Mouse (Mus musculus) midbrain, embryonic 11.5 days (tissue): ENCODE data around the gene Mki67. TPM values are rescaled to one million over a fixed set of nuclear protein-coding genes. Genes with fewer than 3 reads are reported as not detected.

Experiments used
- ATAC-seq: fragments of 200-750 bp; cut with Nextera tagmentation; 2 replicates; pipeline ENCODE4 v1.8.0; 2017; ENCODE audit warnings: moderate TSS enrichment, moderate library complexity; ENCODE audit not compliant: low FRiP score
- DNase-seq: peaks from one replicate; pipeline ENCODE4 v3.0.0; 2015; ENCODE audit warnings: low spot score; ENCODE audit errors: missing footprints
- H3K27ac ChIP-seq: fragments of 300-500 bp; sonication (generic); 2 replicates; pipeline ENCODE4 v1.5.1; 2014; ENCODE audit warnings: low read depth, low read length
- H3K27me3 ChIP-seq: fragments of 300-500 bp; sonication (generic); 2 replicates; pipeline ENCODE4 v1.6.1; 2014; ENCODE audit warnings: mild to moderate bottlenecking, low read length, moderate library complexity, mixed read lengths; ENCODE audit not compliant: control insufficient read depth, insufficient read depth
- H3K36me3 ChIP-seq: fragments of 300-500 bp; sonication (generic); 2 replicates; pipeline ENCODE4 v1.6.1; 2014; ENCODE audit warnings: mild to moderate bottlenecking, low read length, moderate library complexity, mixed read lengths; ENCODE audit not compliant: control insufficient read depth, insufficient read depth
- H3K4me1 ChIP-seq: fragments of 300-500 bp; sonication (generic); 2 replicates; pipeline ENCODE4 v1.6.1; 2014; ENCODE audit warnings: low read length; ENCODE audit not compliant: control insufficient read depth, insufficient read depth
- H3K4me2 ChIP-seq: fragments of 300-500 bp; sonication (generic); 2 replicates; pipeline ENCODE4 v1.6.1; 2014; ENCODE audit warnings: mild to moderate bottlenecking, moderate library complexity
- H3K4me3 ChIP-seq: fragments of 300-500 bp; sonication (generic); 2 replicates; pipeline ENCODE4 v1.5.1; 2014; ENCODE audit warnings: low read depth, low read length
- H3K9ac ChIP-seq: fragments of 300-500 bp; sonication (generic); 2 replicates; pipeline ENCODE4 v1.6.1; 2014; ENCODE audit warnings: low read length
- H3K9me3 ChIP-seq: fragments of 300-500 bp; sonication (generic); 2 replicates; pipeline ENCODE4 v1.6.1; 2016; ENCODE audit warnings: low read length; ENCODE audit not compliant: control insufficient read depth
- WGBS: fragments of 180-500 bp; shearing (Covaris S2); extraction: QIAGEN DNeasy Blood & Tissue Kit; methylation state at CpG from one replicate; pipeline ENCODE4 v1.1.7; 2014; 5-methylcytosine and 5-hydroxymethylcytosine counted together
- polyA plus RNA-seq: library from polyadenylated mRNA; unstranded; fragments of >200 nt; fragmentation: Nextera tagmentation; extraction: Ambion mirVana; gene quantifications from 2 replicates; pipeline ENCODE4 v1.2.1, GENCODE M21; 2014

Mki67 gene
- polyA plus RNA-seq, 1 experiment from 2014 or later: 62.2 TPM

- H3K27me3 ChIP-seq: no peaks in the 10 kb centered on the region
- no peak for ATAC-seq
- 89% methylated on average over 2 of the region's 2 CpGs for WGBS
Measured at GRCm38 (mm10) chr7:135666314-135666713, 49.8 kb downstream of the Mki67 start.

GRCm38 (mm10) chr7:135664211-135664610 lies 52.0 kb downstream of the Mki67 start:
- 79% methylated on average over 7 of the region's 7 CpGs for WGBS
- no peak overlapping the region for H3K27ac ChIP-seq
- no peak for DNase-seq
- no peaks in the 10 kb centered on the region for H3K27me3 ChIP-seq
- H3K9ac ChIP-seq: no peak overlapping the region
- H3K4me2 ChIP-seq: no peak overlapping the region
- H3K4me3 ChIP-seq: no peak overlapping the region
- H3K4me1 ChIP-seq: no peaks in the 10 kb centered on the region
- no peaks in the 10 kb centered on the region for H3K36me3 ChIP-seq
- ATAC-seq: no peak
- H3K9me3 ChIP-seq: no peaks in the 10 kb centered on the region

More at GRCm38 (mm10) chr7:135666314-135666713, 49.8 kb downstream of the Mki67 start:
- Histone ChIP-seq H3K36me3 (no peaks in the 10 kb centered on the region), H3K4me3 (no peak overlapping the region), H3K27ac (no peak overlapping the region), H3K4me2 (no peak overlapping the region), H3K9ac (no peak overlapping the region), H3K4me1 (no peaks in the 10 kb centered on the region), H3K9me3 (no peaks in the 10 kb centered on the region)
- DNase-seq: no peak

GRCm38 (mm10) chr7:135660314-135660713 lies 55.8 kb downstream of the Mki67 start:
- H3K4me2 ChIP-seq: no peak overlapping the region
- ATAC-seq (no peak), DNase-seq (no peak)
- no peaks in the 10 kb centered on the region for H3K9me3 ChIP-seq
- no peaks in the 10 kb centered on the region for H3K4me1 ChIP-seq
- no peaks in the 10 kb centered on the region for H3K36me3 ChIP-seq
- no peak overlapping the region for H3K9ac ChIP-seq
- no peaks in the 10 kb centered on the region for H3K27me3 ChIP-seq
- no peak overlapping the region for H3K27ac ChIP-seq
- no peak overlapping the region for H3K4me3 ChIP-seq

- Histone ChIP-seq H3K36me3 (no peaks in the 10 kb centered on the region), H3K4me3 (no peak overlapping the region), H3K4me2 (no peak overlapping the region), H3K9me3 (no peaks in the 10 kb centered on the region), H3K9ac (no peak overlapping the region), H3K27ac (no peak overlapping the region), H3K4me1 (no peaks in the 10 kb centered on the region), H3K27me3 (no peaks in the 10 kb centered on the region)
- DNase-seq (no peak), ATAC-seq (no peak)
- 89% methylated on average over 5 of the region's 5 CpGs for WGBS
Measured at GRCm38 (mm10) chr7:135659314-135659935, 56.7 kb downstream of the Mki67 start.

- ATAC-seq: no peak
- H3K9ac ChIP-seq: no peak overlapping the region
- H3K4me1 ChIP-seq: no peaks in the 10 kb centered on the region
- no peak overlapping the region for H3K4me3 ChIP-seq
- H3K36me3 ChIP-seq: no peaks in the 10 kb centered on the region
- DNase-seq: no peak
- no peak overlapping the region for H3K27ac ChIP-seq
- H3K9me3 ChIP-seq: no peaks in the 10 kb centered on the region
- WGBS: 93% methylated on average over 7 of the region's 7 CpGs
- H3K27me3 ChIP-seq: no peaks in the 10 kb centered on the region
- H3K4me2 ChIP-seq: no peak overlapping the region
Measured at GRCm38 (mm10) chr7:135658150-135658549, 58.0 kb downstream of the Mki67 start.

- no peak for ATAC-seq
- H3K4me1 ChIP-seq: no peaks in the 10 kb centered on the region
- H3K27me3 ChIP-seq: no peaks in the 10 kb centered on the region
- no peak overlapping the region for H3K4me2 ChIP-seq
- no peak overlapping the region for H3K4me3 ChIP-seq
- DNase-seq: no peak
- H3K9me3 ChIP-seq: no peaks in the 10 kb centered on the region
- no peak overlapping the region for H3K27ac ChIP-seq
- 83% methylated on average over 4 of the region's 4 CpGs for WGBS
- H3K9ac ChIP-seq: no peak overlapping the region
- no peaks in the 10 kb centered on the region for H3K36me3 ChIP-seq
Measured at GRCm38 (mm10) chr7:135655113-135655512, 61.0 kb downstream of the Mki67 start.

GRCm38 (mm10) chr7:135654288-135654687 lies 61.9 kb downstream of the Mki67 start:
- no peak overlapping the region for H3K9ac ChIP-seq
- ATAC-seq (no peak), DNase-seq (no peak)
- no peaks in the 10 kb centered on the region for H3K27me3 ChIP-seq
- H3K4me2 ChIP-seq: no peak overlapping the region
- WGBS: 92% methylated on average over 6 of the region's 6 CpGs
- H3K36me3 ChIP-seq: no peaks in the 10 kb centered on the region
- H3K27ac ChIP-seq: no peak overlapping the region
- H3K9me3 ChIP-seq: no peaks in the 10 kb centered on the region
- H3K4me3 ChIP-seq: no peak overlapping the region
- H3K4me1 ChIP-seq: no peaks in the 10 kb centered on the region

- DNase-seq (no peak), ATAC-seq (no peak)
- Histone ChIP-seq H3K36me3 (no peaks in the 10 kb centered on the region), H3K4me1 (no peaks in the 10 kb centered on the region), H3K27ac (no peak overlapping the region), H3K27me3 (no peaks in the 10 kb centered on the region), H3K9ac (no peak overlapping the region), H3K4me3 (no peak overlapping the region), H3K9me3 (no peaks in the 10 kb centered on the region), H3K4me2 (no peak overlapping the region)
- WGBS: 89% methylated on average over 7 of the region's 7 CpGs
Measured at GRCm38 (mm10) chr7:135653601-135654000, 62.6 kb downstream of the Mki67 start.

- whole genome bisulfite sequencing: 70% methylated on average over 11 of the region's 11 CpGs
- Histone ChIP-seq H3K4me1 (no peaks in the 10 kb centered on the region), H3K36me3 (no peaks in the 10 kb centered on the region), H3K4me3 (no peak overlapping the region), H3K27ac (no peak overlapping the region), H3K27me3 (no peaks in the 10 kb centered on the region), H3K4me2 (no peak overlapping the region), H3K9ac (no peak overlapping the region), H3K9me3 (no peaks in the 10 kb centered on the region)
- DNase-seq (no peak), ATAC-seq (no peak)
Measured at GRCm38 (mm10) chr7:135652781-135653180, 63.4 kb downstream of the Mki67 start.
